Mouse (Mus musculus): ENCODE measurements around the gene Rab3a. TPM values are rescaled to one million over a fixed set of nuclear protein-coding genes. Genes with fewer than 3 reads are reported as not detected.

The Rab3a gene
- polyA plus RNA-seq, 1 experiment: 1,054 TPM

GRCm38 (mm10) chr8:70772075-70772474 lies 17.6 kb downstream of the Rab3a start:
- no peak for DNase-seq (ENCODE audit: extremely low spot score in 1 of 2, low spot score in 1 of 2)

- no peak for DNase-seq (ENCODE audit: extremely low spot score in 1 of 2, low spot score in 1 of 2)
These were observed 18.4 kb downstream of the Rab3a start for GRCm38 (mm10) chr8:70772890-70773289.

GRCm38 (mm10) chr8:70773410-70773809 lies 18.9 kb downstream of the Rab3a start:
- DNase-seq (ENCODE audit: extremely low spot score in 1 of 2, low spot score in 1 of 2): no peak

- peak in 1 of 2 experiments; percentile 71 for DNase-seq (ENCODE audit: extremely low spot score in 1 of 2, low spot score in 1 of 2)
These were observed 19.4 kb downstream of the Rab3a start for GRCm38 (mm10) chr8:70773833-70774232.

GRCm38 (mm10) chr8:70774740-70775139 lies 20.3 kb downstream of the Rab3a start:
- no peak for DNase-seq (ENCODE audit: extremely low spot score in 1 of 2, low spot score in 1 of 2)

GRCm38 (mm10) chr8:70775227-70775626 lies 20.7 kb downstream of the Rab3a start:
- no peak for DNase-seq (ENCODE audit: extremely low spot score in 1 of 2, low spot score in 1 of 2)

GRCm38 (mm10) chr8:70775851-70776495 lies 21.5 kb downstream of the Rab3a start:
- no peak for DNase-seq (ENCODE audit: extremely low spot score in 1 of 2, low spot score in 1 of 2)

GRCm38 (mm10) chr8:70776496-70777444 lies 22.3 kb downstream of the Rab3a start, which contains the start of gene Pik3r2:
Gene Pik3r2 (minus strand): TSS chr8:70776713.
- peak; percentile 97 for DNase-seq (ENCODE audit: extremely low spot score in 1 of 2, low spot score in 1 of 2)

GRCm38 (mm10) chr8:70780093-70780492 lies 25.6 kb downstream of the Rab3a start:
- DNase-seq (ENCODE audit: extremely low spot score in 1 of 2, low spot score in 1 of 2): no peak

- DNase-seq (ENCODE audit: extremely low spot score in 1 of 2, low spot score in 1 of 2): no peak
These were observed 32.0 kb downstream of the Rab3a start for GRCm38 (mm10) chr8:70786291-70787050.

GRCm38 (mm10) chr8:70787051-70787445 lies 32.6 kb downstream of the Rab3a start:
- no peak for DNase-seq (ENCODE audit: extremely low spot score in 1 of 2, low spot score in 1 of 2)

GRCm38 (mm10) chr8:70787941-70788667 lies 33.6 kb downstream of the Rab3a start:
- DNase-seq (ENCODE audit: extremely low spot score in 1 of 2, low spot score in 1 of 2): no peak

GRCm38 (mm10) chr8:70789046-70789445 lies 34.6 kb downstream of the Rab3a start:
- DNase-seq (ENCODE audit: extremely low spot score in 1 of 2, low spot score in 1 of 2): no peak

GRCm38 (mm10) chr8:70790846-70791245 lies 36.4 kb downstream of the Rab3a start:
- peak in 1 of 2 experiments; percentile 75 for DNase-seq (ENCODE audit: extremely low spot score in 1 of 2, low spot score in 1 of 2)

GRCm38 (mm10) chr8:70791294-70791701 lies 36.8 kb downstream of the Rab3a start:
- no peak for DNase-seq (ENCODE audit: extremely low spot score in 1 of 2, low spot score in 1 of 2)

GRCm38 (mm10) chr8:70791975-70792691 lies 37.7 kb downstream of the Rab3a start:
- DNase-seq (ENCODE audit: extremely low spot score in 1 of 2, low spot score in 1 of 2): peak; percentile 92 to 97

- DNase-seq (ENCODE audit: extremely low spot score in 1 of 2, low spot score in 1 of 2): no peak
These were observed 38.2 kb downstream of the Rab3a start for GRCm38 (mm10) chr8:70792700-70793099.

GRCm38 (mm10) chr8:70794215-70794614 lies 39.7 kb downstream of the Rab3a start:
- no peak for DNase-seq (ENCODE audit: extremely low spot score in 1 of 2, low spot score in 1 of 2)

GRCm38 (mm10) chr8:70795370-70795769 lies 40.9 kb downstream of the Rab3a start:
- DNase-seq (ENCODE audit: extremely low spot score in 1 of 2, low spot score in 1 of 2): no peak

All from frontal cortex, adult 2 months (tissue).